Comparison of ENCODE assay signal across 15 mouse cellular contexts in the genomic region with DNA sequence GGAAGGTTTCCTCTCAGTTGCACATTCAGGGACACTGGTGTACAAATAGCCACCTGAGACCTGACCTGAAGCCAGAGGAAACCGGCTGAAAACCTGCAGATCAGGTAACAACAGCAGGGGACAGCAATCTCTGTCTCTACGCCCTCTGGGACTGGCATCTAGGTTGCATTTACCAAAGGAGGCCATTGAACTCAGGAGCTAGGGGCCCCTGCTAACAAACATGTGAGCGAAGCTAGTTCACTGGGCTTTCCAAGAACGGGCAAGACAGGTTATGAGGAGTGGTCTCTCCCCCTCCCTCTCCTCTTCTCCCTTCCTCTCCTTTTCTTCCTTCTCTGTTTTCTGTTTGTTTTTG. TPM values are rescaled to one million over a fixed set of nuclear protein-coding genes. Genes with fewer than 3 reads are reported as not detected.
DNase-seq lines count a peak whose midpoint lies in the region; ATAC-seq and TF ChIP-seq lines count a peak whose summit lies in the region.
"Had no signal": no experiment of that assay in that cellular context is flagged by ENCODE, and none has a peak within 500 bp of the region (broad histone marks: within the 10 kb centered on the region; RNA-seq: fewer than 3 reads in every experiment).

No protein-coding gene starts in this region.

- 66% methylated on average over 4 of the region's 4 CpGs for WGBS in heart, embryonic 15.5 days
- 41% methylated on average over 4 of the region's 4 CpGs for WGBS in lung, embryonic 14.5 days

- no peak for TF ChIP-seq EP300 in ES-Bruce4 (IDR thresholded peaks at IDR 0.05; ENCODE audit: insufficient read depth, low read depth, low read length)

- H3K4me3 ChIP-seq in heart, embryonic 15.5 days: no peak overlapping the region; the same call in 1 of the 2 replicates
- H3K4me3 ChIP-seq in lung, embryonic 14.5 days (ENCODE audit: low read depth, low read length): no peak overlapping the region
- H3K4me3 ChIP-seq in ES-Bruce4 (ENCODE audit: low read depth, low read length): peak overlapping the region; percentile 39
- no peak overlapping the region for H3K4me3 ChIP-seq in left cerebral cortex, adult 2 months
- H3K4me3 ChIP-seq: erythroblast, embryonic 14.5 days had no signal

- ATAC-seq in heart, embryonic 15.5 days (replicated peaks; ENCODE audit: insufficient number of reproducible peaks, insufficient read depth, low FRiP score, low read depth): no peak
- ATAC-seq in lung, embryonic 14.5 days (ENCODE audit: insufficient read depth): peak; percentile 44
- peak; percentile 1; the same call in 1 of the 2 replicates for ATAC-seq in megakaryocyte-erythroid progenitor cell, adult 5-6 weeks (replicated peaks; ENCODE audit: low FRiP score, low TSS enrichment, poor library complexity, severe bottlenecking)
- ATAC-seq: forebrain, postnatal 0 days had no signal

- H3K27ac ChIP-seq in heart, embryonic 15.5 days: no peak overlapping the region
- H3K27ac ChIP-seq in lung, embryonic 14.5 days (ENCODE audit: low read depth): no peak overlapping the region
- peak overlapping the region; percentile 16; the same call in 1 of the 2 replicates for H3K27ac ChIP-seq in ES-Bruce4 (ENCODE audit: insufficient read depth, low read length)
- no peak overlapping the region for H3K27ac ChIP-seq in left cerebral cortex, adult 2 months

- no peak overlapping the region for H3K9ac ChIP-seq in heart, embryonic 15.5 days
- no peak overlapping the region for H3K9ac ChIP-seq in lung, embryonic 14.5 days
- no peak overlapping the region for H3K9ac ChIP-seq in ES-Bruce4 (ENCODE audit: low read depth, poor library complexity, severe bottlenecking)
- H3K9ac ChIP-seq: forebrain, postnatal 0 days had no signal

- H3K4me2 ChIP-seq in heart, embryonic 15.5 days: peak overlapping the region; percentile 20; the same call in 1 of the 2 replicates
- peak overlapping the region; percentile 40 for H3K4me2 ChIP-seq in lung, embryonic 14.5 days

- no peaks in the 10 kb centered on the region for H3K27me3 ChIP-seq in heart, embryonic 15.5 days
- H3K27me3 ChIP-seq in lung, embryonic 14.5 days (ENCODE audit: insufficient read depth, low read length): no peaks in the 10 kb centered on the region
- no peaks in the 10 kb centered on the region for H3K27me3 ChIP-seq in ES-Bruce4 (ENCODE audit: control insufficient read depth, insufficient read depth, low read length, poor library complexity, severe bottlenecking)

- 0 out of 2 replicates have a peak, but pooled peaks cover 3% of the 10 kb centered on the region for H3K4me1 ChIP-seq in heart, embryonic 15.5 days (replicated peaks)
- no peaks in the 10 kb centered on the region for H3K4me1 ChIP-seq in lung, embryonic 14.5 days (ENCODE audit: insufficient read depth)
- peaks cover 3% of the 10 kb centered on the region for H3K4me1 ChIP-seq in ES-Bruce4 (ENCODE audit: control insufficient read depth, insufficient read depth, low read length)

- TF ChIP-seq CTCF in lung, embryonic 14.5 days (IDR thresholded peaks at IDR 0.05; ENCODE audit: low read depth): no peak
- no peak for TF ChIP-seq CTCF in ES-Bruce4 (IDR thresholded peaks at IDR 0.05; ENCODE audit: low read depth, low read length)
- no peak for TF ChIP-seq CTCF in left cerebral cortex, adult 2 months (IDR thresholded peaks at IDR 0.05)

- intact Hi-C loops in heart, postnatal 14 days (cut with DNase I): no loop called here
- intact Hi-C loops in left cerebral cortex, adult 2 months (cut with DNase I): no loop called here

- H3K36me3 ChIP-seq in heart, embryonic 15.5 days: no peaks in the 10 kb centered on the region
- H3K36me3 ChIP-seq in lung, embryonic 14.5 days (ENCODE audit: insufficient read depth): no peaks in the 10 kb centered on the region
- H3K36me3 ChIP-seq in ES-Bruce4 (ENCODE audit: control insufficient read depth, insufficient read depth, low read length, poor library complexity, severe bottlenecking): no peaks in the 10 kb centered on the region

- DNase-seq in heart, postnatal 14 days: no peak
- no peak for DNase-seq in lung, embryonic 14.5 days
- no peak for DNase-seq in lung, postnatal 4 days
- no peak for DNase-seq in testis, postnatal 14 days (ENCODE audit: low spot score)
- no peak for DNase-seq in left cerebral cortex, adult 2 months (ENCODE audit: extremely low spot score in 1 of 2, low spot score in 2 of 2)
- DNase-seq: cerebellum, adult 11 months; forebrain, postnatal 0 days; gastrocnemius, postnatal 25 days; heart, postnatal 36 days; layer of hippocampus, adult 9-11 months; left cerebral cortex, postnatal 4 days had no signal

- TF ChIP-seq POLR2A in ES-Bruce4 (IDR thresholded peaks at IDR 0.05; ENCODE audit: insufficient read depth, low read length): no peak

- H3K9me3 ChIP-seq in heart, embryonic 15.5 days (replicated peaks): no peaks in the 10 kb centered on the region
- H3K9me3 ChIP-seq in lung, embryonic 14.5 days (ENCODE audit: low read depth, low read length): no peaks in the 10 kb centered on the region
- no peaks in the 10 kb centered on the region for H3K9me3 ChIP-seq in ES-Bruce4 (replicated peaks; ENCODE audit: control insufficient read depth, insufficient read depth, low read length, poor library complexity, severe bottlenecking)

RNA-seq across cellular contexts. Expression of gene Bcl2l14, which starts 18.4 kb away (rescaled TPM):
- polyA plus RNA-seq in heart, embryonic 15.5 days (2015; fragmentation: Nextera tagmentation; extraction: Ambion mirVana): 0.24 and 4.8 TPM in 2 replicates
- not detected for total RNA-seq in heart, postnatal 14 days (2021)
- polyA plus RNA-seq in lung, embryonic 14.5 days (2014; fragmentation: Nextera tagmentation; extraction: Ambion mirVana): 2.8 and 3.6 TPM in 2 replicates
- polyA plus RNA-seq in ES-Bruce4 (2011; ENCODE audit: insufficient read depth, insufficient read length, low read depth, missing spikeins): 0.90 and 1.2 TPM in 2 replicates
- 1.0 and 1.4 TPM in 2 replicates for total RNA-seq in megakaryocyte-erythroid progenitor cell, adult 5-6 weeks (2014; fragmentation: Nextera tagmentation)
- total RNA-seq in megakaryocyte-erythroid progenitor cell, adult 5-6 weeks (2017): 0.88 TPM in 1 of 2 replicates, not detected in the other
- total RNA-seq in left cerebral cortex, adult 2 months (2021): not detected
- total RNA-seq: forebrain, postnatal 0 days; gastrocnemius, postnatal 25 days; heart, postnatal 36 days; left cerebral cortex, postnatal 4 days had no signal
- polyA plus RNA-seq: erythroblast, embryonic 14.5 days; forebrain, postnatal 0 days had no signal
